Mouse (Mus musculus): ENCODE results near the gene Cilp2. TPM values are rescaled to one million over a fixed set of nuclear protein-coding genes. Genes with fewer than 3 reads are reported as not detected.
A peak's percentile ranks its signal among the peaks of the same experiment; 100 is the strongest.

Cilp2 gene
- polyA plus RNA-seq, 1 experiment, result not detected

GRCm38 (mm10) chr8:69881261-69881865, 6.1 kb downstream of the Cilp2 start:
- Histone ChIP-seq H3K27ac (ENCODE audit: insufficient read depth, low read depth, low read length) (no peak overlapping the region), H3K4me3 (ENCODE audit: insufficient read depth, low read depth, low read length) (peak overlapping the region; percentile 44), H3K4me1 (ENCODE audit: control insufficient read depth, insufficient read depth, low read length) (peaks cover 39% of the 10 kb centered on the region)
- WGBS, result 17% methylated on average over 79 of the region's 79 CpGs
- TF ChIP-seq CTCF (IDR thresholded peaks at IDR 0.05; ENCODE audit: insufficient read depth, low read depth, low read length) (no peak), POLR2A (IDR thresholded peaks at IDR 0.05; ENCODE audit: insufficient read depth, low read depth, low read length) (no peak)

GRCm38 (mm10) chr8:69880841-69881240, 6.6 kb downstream of the Cilp2 start:
- 29% methylated on average over 37 of the region's 37 CpGs for WGBS
- H3K4me3 ChIP-seq (ENCODE audit: insufficient read depth, low read depth, low read length), result peak overlapping the region; percentile 44
- H3K27ac ChIP-seq (ENCODE audit: insufficient read depth, low read depth, low read length), result no peak overlapping the region
- peaks cover 33% of the 10 kb centered on the region for H3K4me1 ChIP-seq (ENCODE audit: control insufficient read depth, insufficient read depth, low read length)
- no peak for TF ChIP-seq POLR2A (IDR thresholded peaks at IDR 0.05; ENCODE audit: insufficient read depth, low read depth, low read length)
- no peak for TF ChIP-seq CTCF (IDR thresholded peaks at IDR 0.05; ENCODE audit: insufficient read depth, low read depth, low read length)

GRCm38 (mm10) chr8:69879678-69880077, 7.8 kb downstream of the Cilp2 start:
- H3K27ac ChIP-seq (ENCODE audit: insufficient read depth, low read depth, low read length), result no peak overlapping the region
- peaks cover 32% of the 10 kb centered on the region for H3K4me1 ChIP-seq (ENCODE audit: control insufficient read depth, insufficient read depth, low read length)
- 79% methylated on average over 8 of the region's 8 CpGs for WGBS
- no peak for TF ChIP-seq POLR2A (IDR thresholded peaks at IDR 0.05; ENCODE audit: insufficient read depth, low read depth, low read length)
- no peak for TF ChIP-seq CTCF (IDR thresholded peaks at IDR 0.05; ENCODE audit: insufficient read depth, low read depth, low read length)
- no peak overlapping the region for H3K4me3 ChIP-seq (ENCODE audit: insufficient read depth, low read depth, low read length)

GRCm38 (mm10) chr8:69877992-69878391, 9.5 kb downstream of the Cilp2 start:
- no peak overlapping the region for H3K4me3 ChIP-seq (ENCODE audit: insufficient read depth, low read depth, low read length)
- TF ChIP-seq POLR2A (IDR thresholded peaks at IDR 0.05; ENCODE audit: insufficient read depth, low read depth, low read length) (no peak), CTCF (IDR thresholded peaks at IDR 0.05; ENCODE audit: insufficient read depth, low read depth, low read length) (no peak)
- peaks cover 29% of the 10 kb centered on the region for H3K4me1 ChIP-seq (ENCODE audit: control insufficient read depth, insufficient read depth, low read length)
- H3K27ac ChIP-seq (ENCODE audit: insufficient read depth, low read depth, low read length), result no peak overlapping the region
- WGBS, result 63% methylated on average over 3 of the region's 3 CpGs

- no peak for TF ChIP-seq POLR2A (IDR thresholded peaks at IDR 0.05; ENCODE audit: insufficient read depth, low read depth, low read length)
- TF ChIP-seq CTCF (IDR thresholded peaks at IDR 0.05; ENCODE audit: insufficient read depth, low read depth, low read length), result no peak
- WGBS, result 95% methylated on average over 4 of the region's 4 CpGs
These were observed 10.1 kb downstream of the Cilp2 start for GRCm38 (mm10) chr8:69877396-69877795.

GRCm38 (mm10) chr8:69876967-69877366, 10.5 kb downstream of the Cilp2 start:
- WGBS, result 88% methylated on average over 10 of the region's 10 CpGs
- Histone ChIP-seq H3K4me1 (ENCODE audit: control insufficient read depth, insufficient read depth, low read length) (peaks cover 20% of the 10 kb centered on the region), H3K27ac (ENCODE audit: insufficient read depth, low read depth, low read length) (no peak overlapping the region), H3K4me3 (ENCODE audit: insufficient read depth, low read depth, low read length) (no peak overlapping the region)
- TF ChIP-seq CTCF (IDR thresholded peaks at IDR 0.05; ENCODE audit: insufficient read depth, low read depth, low read length) (no peak), POLR2A (IDR thresholded peaks at IDR 0.05; ENCODE audit: insufficient read depth, low read depth, low read length) (no peak)

More at GRCm38 (mm10) chr8:69877396-69877795, 10.1 kb downstream of the Cilp2 start:
- Histone ChIP-seq H3K27ac (ENCODE audit: insufficient read depth, low read depth, low read length) (no peak overlapping the region), H3K4me3 (ENCODE audit: insufficient read depth, low read depth, low read length) (no peak overlapping the region), H3K4me1 (ENCODE audit: control insufficient read depth, insufficient read depth, low read length) (peaks cover 25% of the 10 kb centered on the region)

GRCm38 (mm10) chr8:69876097-69876496, 11.4 kb downstream of the Cilp2 start:
- Histone ChIP-seq H3K27ac (ENCODE audit: insufficient read depth, low read depth, low read length) (no peak overlapping the region), H3K4me3 (ENCODE audit: insufficient read depth, low read depth, low read length) (no peak overlapping the region), H3K4me1 (ENCODE audit: control insufficient read depth, insufficient read depth, low read length) (peaks cover 12% of the 10 kb centered on the region; the same call in 1 of the 2 replicates)
- no peak for TF ChIP-seq CTCF (IDR thresholded peaks at IDR 0.05; ENCODE audit: insufficient read depth, low read depth, low read length)
- no peak for TF ChIP-seq POLR2A (IDR thresholded peaks at IDR 0.05; ENCODE audit: insufficient read depth, low read depth, low read length)
- WGBS, result 59% methylated on average over 10 of the region's 10 CpGs

- WGBS, result 84% methylated on average over 13 of the region's 13 CpGs
- Histone ChIP-seq H3K4me3 (ENCODE audit: insufficient read depth, low read depth, low read length) (no peak overlapping the region), H3K27ac (ENCODE audit: insufficient read depth, low read depth, low read length) (no peak overlapping the region), H3K4me1 (ENCODE audit: control insufficient read depth, insufficient read depth, low read length) (0 out of 2 replicates have a peak, but pooled peaks cover 2% of the 10 kb centered on the region)
- TF ChIP-seq CTCF (IDR thresholded peaks at IDR 0.05; ENCODE audit: insufficient read depth, low read depth, low read length), result no peak
- no peak for TF ChIP-seq POLR2A (IDR thresholded peaks at IDR 0.05; ENCODE audit: insufficient read depth, low read depth, low read length)
These were observed 12.8 kb downstream of the Cilp2 start for GRCm38 (mm10) chr8:69874654-69875053.

GRCm38 (mm10) chr8:69874155-69874554, 13.3 kb downstream of the Cilp2 start:
- no peak overlapping the region for H3K27ac ChIP-seq (ENCODE audit: insufficient read depth, low read depth, low read length)
- H3K4me1 ChIP-seq (ENCODE audit: control insufficient read depth, insufficient read depth, low read length), result no peaks in the 10 kb centered on the region
- TF ChIP-seq CTCF (IDR thresholded peaks at IDR 0.05; ENCODE audit: insufficient read depth, low read depth, low read length) (no peak), POLR2A (IDR thresholded peaks at IDR 0.05; ENCODE audit: insufficient read depth, low read depth, low read length) (no peak)
- 11% methylated on average over 9 of the region's 9 CpGs for WGBS
- H3K4me3 ChIP-seq (ENCODE audit: insufficient read depth, low read depth, low read length), result no peak overlapping the region

All from olfactory bulb, adult 2 months (tissue).